Mouse (Mus musculus) embryonic facial prominence, embryonic 11.5 days (tissue): ENCODE results near the gene Pdia6. TPM values are rescaled to one million over a fixed set of nuclear protein-coding genes. Genes with fewer than 3 reads are reported as not detected.

ENCODE experiments used
- ATAC-seq: fragments of 200-750 bp; cut with Nextera tagmentation; replicated peaks from 2 replicates; pipeline ENCODE4 v1.8.0; 2017; ENCODE audit warnings: low read depth; ENCODE audit not compliant: insufficient number of reproducible peaks, low FRiP score, low TSS enrichment
- DNase-seq: peaks from one replicate; pipeline ENCODE4 v3.0.0-alpha.2; 2015; ENCODE audit warnings: low spot score
- H3K27ac ChIP-seq: fragments of 300-500 bp; sonication (generic); replicated peaks from 2 replicates; pipeline ENCODE4 v1.5.1; 2014; ENCODE audit warnings: mild to moderate bottlenecking, low read depth, low read length, control low read depth
- H3K27me3 ChIP-seq: fragments of 300-500 bp; sonication (generic); 2 replicates; pipeline ENCODE4 v1.6.1; 2014; ENCODE audit warnings: mild to moderate bottlenecking, low read length, moderate library complexity, mixed read lengths; ENCODE audit not compliant: control insufficient read depth, insufficient read depth
- H3K36me3 ChIP-seq: fragments of 300-500 bp; sonication (generic); replicated peaks from 2 replicates; pipeline ENCODE4 v1.6.1; 2014; ENCODE audit warnings: low read depth, mild to moderate bottlenecking, low read length, moderate library complexity, mixed read lengths; ENCODE audit not compliant: control insufficient read depth, insufficient read depth
- H3K4me1 ChIP-seq: fragments of 300-500 bp; sonication (generic); 2 replicates; pipeline ENCODE4 v1.6.1; 2014; ENCODE audit warnings: low read length, mixed read lengths; ENCODE audit not compliant: control insufficient read depth, insufficient read depth
- H3K4me2 ChIP-seq: fragments of 300-500 bp; sonication (generic); 2 replicates; pipeline ENCODE4 v1.6.1; 2014; ENCODE audit warnings: low read depth, mild to moderate bottlenecking, control low read depth, low read length, moderate library complexity
- H3K4me3 ChIP-seq: fragments of 300-500 bp; sonication (generic); 2 replicates; pipeline ENCODE4 v1.5.1; 2014; ENCODE audit warnings: low read depth, low read length, control low read depth
- H3K9ac ChIP-seq: fragments of 300-500 bp; sonication (generic); replicated peaks from 2 replicates; pipeline ENCODE4 v1.6.1; 2014; ENCODE audit warnings: mild to moderate bottlenecking, control low read depth, low read length
- H3K9me3 ChIP-seq: fragments of 300-500 bp; sonication (generic); replicated peaks from 2 replicates; pipeline ENCODE4 v1.6.1; 2016; ENCODE audit warnings: mild to moderate bottlenecking, low read length, inconsistent platforms, mixed read lengths; ENCODE audit not compliant: control insufficient read depth
- WGBS: fragments of 180-500 bp; shearing (Covaris S2); extraction: QIAGEN DNeasy Blood & Tissue Kit; methylation state at CpG from one replicate; pipeline ENCODE4 v1.1.7; 2014; 5-methylcytosine and 5-hydroxymethylcytosine counted together
- polyA plus RNA-seq: library from polyadenylated mRNA; unstranded; fragments of >200 nt; fragmentation: Nextera tagmentation; extraction: Ambion mirVana; gene quantifications from 2 replicates; pipeline ENCODE4 v1.2.1, GENCODE M21; 2014

The Pdia6 gene
- polyA plus RNA-seq, 1 experiment from 2014 or later: 647 TPM

DNA sequence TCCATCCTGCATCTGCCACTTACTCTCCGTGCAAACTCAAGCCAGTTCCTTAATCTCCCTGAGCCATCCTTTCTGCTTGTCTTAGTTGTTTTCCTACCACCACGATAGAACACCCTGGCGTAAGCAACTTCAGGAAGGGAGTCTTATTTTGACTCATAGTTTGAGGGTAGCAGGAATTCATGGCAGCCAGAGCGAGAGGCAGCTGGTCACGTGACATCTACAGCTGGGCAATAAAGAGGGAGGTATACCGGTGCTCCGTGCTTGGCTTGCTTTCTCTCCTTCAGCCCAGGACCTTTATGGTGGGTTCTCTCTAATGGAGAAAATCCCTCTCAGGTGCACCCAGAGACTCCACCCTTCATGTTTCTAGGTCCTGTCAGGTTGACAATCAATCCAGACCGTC lies 15.4 kb upstream of the Pdia6 start:
- no peaks in the 10 kb centered on the region for H3K4me1 ChIP-seq
- H3K9me3 ChIP-seq: no peaks in the 10 kb centered on the region
- no peak for DNase-seq
- no peak overlapping the region for H3K4me2 ChIP-seq
- WGBS: 87% methylated on average over 8 of the region's 8 CpGs
- H3K27ac ChIP-seq: no peak overlapping the region
- no peaks in the 10 kb centered on the region for H3K27me3 ChIP-seq
- no peak overlapping the region for H3K4me3 ChIP-seq
- no peaks in the 10 kb centered on the region for H3K36me3 ChIP-seq
- no peak for ATAC-seq
- no peak overlapping the region for H3K9ac ChIP-seq

DNA sequence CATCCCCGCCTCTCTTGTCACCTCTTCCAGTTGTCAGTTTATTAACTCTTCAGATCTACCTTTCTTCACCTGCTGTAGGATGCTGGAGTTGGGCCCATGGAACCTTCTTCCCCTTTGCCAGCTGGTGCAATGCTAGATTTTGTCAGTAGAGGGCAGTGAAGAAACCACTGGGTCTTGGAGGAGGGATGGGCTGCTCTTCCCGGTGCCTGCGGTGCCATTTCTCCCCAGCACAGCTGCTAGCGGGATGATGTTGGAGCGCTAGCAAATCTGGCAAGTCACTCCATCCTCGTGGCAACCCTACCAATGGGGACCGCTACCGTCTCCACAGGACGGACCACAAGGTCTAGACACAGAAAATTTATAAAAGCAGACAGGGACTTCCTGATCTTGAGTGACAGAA lies 13.3 kb upstream of the Pdia6 start:
- Histone ChIP-seq H3K9me3 (no peaks in the 10 kb centered on the region), H3K9ac (no peak overlapping the region), H3K4me2 (peak overlapping the region; percentile 27), H3K27ac (no peak overlapping the region), H3K27me3 (no peaks in the 10 kb centered on the region), H3K4me1 (no peaks in the 10 kb centered on the region), H3K4me3 (no peak overlapping the region), H3K36me3 (no peaks in the 10 kb centered on the region)
- peak; percentile 50; the same call in 1 of the 2 replicates for ATAC-seq
- 8% methylated on average over 9 of the region's 9 CpGs for WGBS
- peak; percentile 86 for DNase-seq

DNA sequence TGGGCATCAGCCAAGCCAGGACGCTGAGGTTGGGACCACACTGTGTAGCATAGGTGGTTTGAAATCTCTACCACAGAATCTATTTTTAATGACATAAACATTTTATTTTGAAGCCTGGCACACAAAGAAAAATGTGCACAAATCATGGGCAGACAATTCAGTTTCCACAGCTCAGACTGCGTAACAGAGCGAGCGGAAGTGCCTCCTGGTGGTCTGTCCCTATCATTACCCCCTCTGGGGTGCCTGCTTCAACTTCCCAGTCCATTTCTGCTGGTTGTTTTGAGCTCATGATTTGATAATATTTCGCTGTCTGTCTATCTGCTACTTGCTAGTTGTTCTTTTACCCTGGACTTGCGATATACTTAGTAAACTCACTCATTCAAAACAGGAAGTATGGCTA lies 10.7 kb upstream of the Pdia6 start:
- WGBS: 82% methylated on average over 6 of the region's 6 CpGs
- Histone ChIP-seq H3K4me2 (no peak overlapping the region), H3K9ac (no peak overlapping the region), H3K36me3 (no peaks in the 10 kb centered on the region), H3K27me3 (no peaks in the 10 kb centered on the region), H3K4me1 (no peaks in the 10 kb centered on the region), H3K9me3 (no peaks in the 10 kb centered on the region), H3K27ac (no peak overlapping the region), H3K4me3 (no peak overlapping the region)
- ATAC-seq (no peak), DNase-seq (peak; percentile 25)

DNA sequence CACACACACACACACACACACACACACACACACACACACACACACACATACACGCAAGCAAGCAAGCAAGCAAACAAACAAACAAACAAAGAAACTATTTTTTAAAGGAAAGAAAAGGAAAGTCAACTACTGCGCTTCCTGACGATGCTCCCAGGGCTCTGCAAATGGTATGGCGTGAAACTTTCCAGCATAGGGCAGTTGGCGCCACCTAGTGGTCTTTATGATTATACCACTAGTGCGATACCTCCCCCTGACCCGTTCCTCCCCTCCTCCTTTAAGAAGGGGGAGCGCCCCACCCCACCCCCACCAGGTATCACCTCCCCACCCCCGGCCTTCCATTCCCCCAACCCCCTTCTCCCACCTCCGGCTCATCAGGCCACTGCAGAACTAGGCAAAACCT lies 9.4 kb upstream of the Pdia6 start:
- no peaks in the 10 kb centered on the region for H3K27me3 ChIP-seq
- peak; percentile 86 for DNase-seq
- H3K36me3 ChIP-seq: no peaks in the 10 kb centered on the region
- no peaks in the 10 kb centered on the region for H3K9me3 ChIP-seq
- H3K4me2 ChIP-seq: no peak overlapping the region
- H3K9ac ChIP-seq: no peak overlapping the region
- ATAC-seq: no peak; the same call in 1 of the 2 replicates
- WGBS: 6% methylated on average over 9 of the region's 10 CpGs
- no peak overlapping the region for H3K4me3 ChIP-seq
- no peaks in the 10 kb centered on the region for H3K4me1 ChIP-seq
- no peak overlapping the region for H3K27ac ChIP-seq

DNA sequence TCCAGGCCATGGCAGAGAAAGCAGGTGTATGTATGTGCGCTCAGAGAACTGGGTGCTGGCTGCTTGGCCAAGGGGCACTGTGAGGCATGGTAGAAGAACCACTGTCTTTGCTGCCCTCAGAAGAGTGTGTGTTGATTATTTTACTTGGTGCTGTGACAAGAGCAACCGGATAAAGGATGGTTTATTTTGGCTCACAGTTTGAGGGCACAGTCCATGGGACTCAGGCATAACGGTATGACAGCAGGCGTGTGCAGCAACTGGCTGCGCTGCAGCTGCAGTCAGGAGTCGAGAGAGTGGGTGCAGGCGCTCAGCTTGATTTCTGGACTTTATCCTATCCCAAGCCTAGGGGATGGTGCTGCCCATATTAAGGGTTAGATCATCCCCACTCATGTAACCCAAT lies 7.9 kb upstream of the Pdia6 start:
- 92% methylated on average over 7 of the region's 7 CpGs for WGBS
- H3K9ac ChIP-seq: no peak overlapping the region
- no peak overlapping the region for H3K27ac ChIP-seq
- no peak overlapping the region for H3K4me3 ChIP-seq
- no peaks in the 10 kb centered on the region for H3K36me3 ChIP-seq
- no peaks in the 10 kb centered on the region for H3K4me1 ChIP-seq
- no peaks in the 10 kb centered on the region for H3K9me3 ChIP-seq
- DNase-seq (no peak), ATAC-seq (no peak)
- H3K4me2 ChIP-seq: no peak overlapping the region
- no peaks in the 10 kb centered on the region for H3K27me3 ChIP-seq

DNA sequence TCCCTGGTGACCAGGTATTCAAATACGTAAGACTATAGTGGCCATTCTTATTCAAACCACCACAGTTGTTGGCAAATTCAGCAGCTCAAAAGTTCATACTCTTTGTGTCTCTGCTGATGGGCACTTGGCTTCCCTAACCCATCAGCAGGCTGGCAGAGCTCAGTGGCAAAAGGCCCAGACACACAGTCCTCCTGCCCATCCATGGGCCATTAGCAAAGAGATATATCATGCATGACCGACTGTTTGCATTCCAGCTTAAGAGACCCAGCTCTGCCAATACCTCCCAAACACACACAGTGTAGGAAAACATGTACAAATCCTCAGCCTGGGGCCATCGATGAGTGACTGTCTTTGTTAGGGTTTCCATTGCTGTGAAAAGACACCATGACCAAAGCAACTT lies 5.3 kb upstream of the Pdia6 start:
- no peak overlapping the region for H3K9ac ChIP-seq
- no peaks in the 10 kb centered on the region for H3K36me3 ChIP-seq
- ATAC-seq (no peak), DNase-seq (no peak)
- no peaks in the 10 kb centered on the region for H3K4me1 ChIP-seq
- H3K27ac ChIP-seq: no peak overlapping the region
- H3K4me3 ChIP-seq: no peak overlapping the region
- no peaks in the 10 kb centered on the region for H3K9me3 ChIP-seq
- WGBS: 89% methylated on average over 3 of the region's 3 CpGs
- H3K4me2 ChIP-seq: no peak overlapping the region
- no peaks in the 10 kb centered on the region for H3K27me3 ChIP-seq

DNA sequence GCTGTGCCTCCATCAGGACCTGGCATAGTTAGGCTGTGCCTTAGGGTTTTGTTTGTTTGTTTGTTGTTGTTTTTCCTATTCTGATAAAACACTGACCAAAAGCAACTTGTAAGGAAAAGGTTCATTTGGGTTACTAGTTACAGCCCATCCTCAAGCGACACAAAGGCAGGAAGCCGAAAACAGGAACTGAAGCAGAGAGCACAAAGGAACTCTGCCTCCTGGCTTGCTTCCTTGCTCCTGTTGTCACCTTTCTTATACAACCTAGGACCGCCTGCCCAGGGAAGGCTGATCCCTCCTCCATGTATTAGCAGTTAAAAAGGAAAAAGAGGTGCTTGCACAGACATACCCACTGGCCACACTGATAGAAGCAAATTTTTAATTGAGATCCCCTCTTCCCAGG lies 2.5 kb upstream of the Pdia6 start:
- no peak overlapping the region for H3K4me2 ChIP-seq
- 80% methylated on average over 3 of the region's 3 CpGs for WGBS
- no peaks in the 10 kb centered on the region for H3K36me3 ChIP-seq
- H3K27ac ChIP-seq: no peak overlapping the region
- H3K4me1 ChIP-seq: 0 out of 2 replicates have a peak, but pooled peaks cover 2% of the 10 kb centered on the region
- no peak overlapping the region for H3K9ac ChIP-seq
- H3K9me3 ChIP-seq: no peaks in the 10 kb centered on the region
- ATAC-seq (no peak), DNase-seq (no peak)
- no peaks in the 10 kb centered on the region for H3K27me3 ChIP-seq
- no peak overlapping the region for H3K4me3 ChIP-seq

DNA sequence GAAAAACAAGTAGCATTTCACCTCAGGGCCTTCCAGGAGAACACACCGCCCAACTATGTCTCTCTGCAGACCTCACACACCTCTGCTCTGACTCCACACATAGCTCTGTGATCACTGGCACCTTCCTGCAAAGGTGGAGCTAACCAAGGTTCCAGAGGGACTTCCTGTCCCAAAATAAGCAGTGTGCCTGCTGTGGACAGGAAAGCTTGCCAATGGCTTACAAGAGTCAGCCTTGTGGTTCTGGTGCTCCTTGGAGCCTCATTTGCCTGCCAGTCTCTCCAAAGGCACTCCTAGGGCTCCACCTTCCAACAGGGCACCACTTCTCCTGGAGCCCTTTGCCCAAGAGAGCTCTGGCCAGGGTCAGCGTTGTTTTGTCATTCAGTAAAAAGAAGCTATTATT lies 1.5 kb upstream of the Pdia6 start:
- Histone ChIP-seq H3K27me3 (no peaks in the 10 kb centered on the region), H3K4me3 (no peak overlapping the region), H3K36me3 (no peaks in the 10 kb centered on the region), H3K4me2 (no peak overlapping the region), H3K9ac (no peak overlapping the region), H3K4me1 (0 out of 2 replicates have a peak, but pooled peaks cover 2% of the 10 kb centered on the region), H3K27ac (no peak overlapping the region), H3K9me3 (no peaks in the 10 kb centered on the region)
- DNase-seq (no peak), ATAC-seq (no peak)
- 98% methylated on average over 2 of the region's 2 CpGs for WGBS
